Comparison of ENCODE assay signal across 12 mouse cellular contexts in the genomic region with DNA sequence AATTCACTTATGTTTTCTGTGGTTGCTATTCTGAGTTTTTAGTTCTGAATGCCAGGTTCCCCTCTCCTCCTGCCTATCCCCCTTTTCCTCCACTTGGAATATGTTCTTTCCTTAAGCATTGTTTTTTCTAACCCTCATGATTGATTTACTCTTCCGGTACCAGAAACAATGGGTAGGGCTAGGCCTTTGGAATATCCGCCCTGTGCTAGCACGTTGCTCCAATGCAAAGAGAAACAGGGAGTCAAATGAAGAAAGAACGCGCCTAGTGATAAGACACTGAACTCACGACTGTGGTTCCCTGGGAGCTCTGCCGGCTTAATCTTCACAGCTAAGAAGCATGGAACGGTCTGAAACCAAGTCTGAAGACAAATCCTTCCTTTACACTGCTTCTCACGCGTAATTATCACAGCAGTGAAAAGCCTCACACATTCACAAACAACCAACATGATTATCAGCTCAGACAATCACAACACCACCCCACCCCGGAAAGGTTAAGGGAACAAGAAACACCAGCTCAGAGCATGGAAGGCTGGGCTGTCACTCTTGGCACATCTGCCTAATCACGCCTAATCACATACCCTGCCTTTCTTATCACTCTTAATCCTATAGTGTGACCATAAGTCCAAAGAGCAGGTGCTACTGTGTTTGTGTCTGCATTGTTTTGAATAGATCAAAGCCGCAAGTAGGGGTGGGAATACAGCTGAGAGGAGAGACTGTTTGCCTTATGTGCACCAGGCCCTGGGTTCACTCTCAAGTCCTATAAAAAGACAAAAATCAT.
DNase-seq lines count a peak whose midpoint lies in the region; ATAC-seq lines count a peak whose summit lies in the region.
"Had no signal": no experiment of that assay in that cellular context is flagged by ENCODE, and none has a peak within 500 bp of the region (broad histone marks: within the 10 kb centered on the region; RNA-seq: fewer than 3 reads in every experiment).

No protein-coding gene starts in this region.

- no peak for DNase-seq in heart, postnatal 36 days
- no peak for DNase-seq in lung, postnatal 14 days
- DNase-seq in intestine, embryonic 14.5 days (ENCODE audit: low spot score) = no peak
- peak; percentile 50 for DNase-seq in lung, postnatal 36 days
- no peak for DNase-seq in MN1 (ENCODE audit: low spot score)
- DNase-seq: cerebellum, postnatal 10 days; liver had no signal

- no peaks in the 10 kb centered on the region; the same call in 1 of the 2 replicates for H3K9me3 ChIP-seq in heart, embryonic 12.5 days (replicated peaks)
- peaks cover 3% of the 10 kb centered on the region; the same call in 1 of the 2 replicates for H3K9me3 ChIP-seq in lung, embryonic 16.5 days (ENCODE audit: control insufficient read depth, low read length)
- H3K9me3 ChIP-seq in intestine, embryonic 14.5 days (ENCODE audit: control insufficient read depth, low read length) = peaks cover 6% of the 10 kb centered on the region; the same call in 1 of the 2 replicates

- no peak overlapping the region for H3K4me3 ChIP-seq in heart, embryonic 12.5 days
- no peak overlapping the region for H3K4me3 ChIP-seq in lung, embryonic 16.5 days (ENCODE audit: low read length)
- H3K4me3 ChIP-seq in intestine, embryonic 14.5 days (ENCODE audit: low read depth, low read length) = no peak overlapping the region
- H3K4me3 ChIP-seq: forebrain, embryonic 13.5 days; hindbrain, embryonic 15.5 days; layer of hippocampus, adult 2 months had no signal

- 32% methylated on average over 13 of the region's 13 CpGs for WGBS in heart, embryonic 12.5 days
- 33% methylated on average over 13 of the region's 13 CpGs for WGBS in lung, embryonic 16.5 days
- 57% methylated on average over 13 of the region's 13 CpGs for WGBS in intestine, embryonic 14.5 days

- H3K27me3 ChIP-seq in heart, embryonic 12.5 days (replicated peaks) = no peaks in the 10 kb centered on the region
- no peaks in the 10 kb centered on the region for H3K27me3 ChIP-seq in lung, embryonic 16.5 days (ENCODE audit: control insufficient read depth, insufficient read depth, low read depth, low read length)
- no peaks in the 10 kb centered on the region for H3K27me3 ChIP-seq in intestine, embryonic 14.5 days (replicated peaks; ENCODE audit: control insufficient read depth, insufficient read depth, low read length)
- H3K27me3 ChIP-seq: forebrain, embryonic 13.5 days; hindbrain, embryonic 15.5 days had no signal

- peak overlapping the region; percentile 1; the same call in 1 of the 2 replicates for H3K27ac ChIP-seq in heart, embryonic 12.5 days (ENCODE audit: poor library complexity, severe bottlenecking)
- H3K27ac ChIP-seq in lung, embryonic 16.5 days (ENCODE audit: low read length) = peak overlapping the region; percentile 78
- peak overlapping the region; percentile 0; the same call in 1 of the 2 replicates for H3K27ac ChIP-seq in intestine, embryonic 14.5 days (ENCODE audit: low read depth)
- H3K27ac ChIP-seq: forebrain, embryonic 13.5 days; hindbrain, embryonic 15.5 days; layer of hippocampus, adult 2 months had no signal

- H3K4me2 ChIP-seq in heart, embryonic 12.5 days = no peak overlapping the region
- H3K4me2 ChIP-seq in lung, embryonic 16.5 days (ENCODE audit: low read depth, low read length) = no peak overlapping the region
- H3K4me2 ChIP-seq in intestine, embryonic 14.5 days (ENCODE audit: low read length) = no peak overlapping the region
- H3K4me2 ChIP-seq: forebrain, embryonic 13.5 days; hindbrain, embryonic 15.5 days had no signal

- ATAC-seq in heart, embryonic 12.5 days (ENCODE audit: insufficient number of reproducible peaks, low FRiP score) = no peak
- ATAC-seq in lung, embryonic 16.5 days (ENCODE audit: low read depth) = peak; percentile 62
- no peak; the same call in 1 of the 2 replicates for ATAC-seq in intestine, embryonic 14.5 days (replicated peaks; ENCODE audit: low FRiP score, low TSS enrichment, low read depth)
- ATAC-seq: forebrain, embryonic 13.5 days had no signal

- intact Hi-C loops in heart, postnatal 36 days (cut with DNase I) = loop anchor here (5.0 kb wide), 1 partner anchor 75 kb away; no protein-coding TSS in a partner anchor

- no peaks in the 10 kb centered on the region for H3K36me3 ChIP-seq in heart, embryonic 12.5 days
- no peaks in the 10 kb centered on the region for H3K36me3 ChIP-seq in lung, embryonic 16.5 days (ENCODE audit: control insufficient read depth, insufficient read depth, low read length)
- H3K36me3 ChIP-seq in intestine, embryonic 14.5 days (ENCODE audit: control insufficient read depth, insufficient read depth, low read length) = no peaks in the 10 kb centered on the region
- H3K36me3 ChIP-seq: hindbrain, embryonic 15.5 days had no signal

- peaks cover 46% of the 10 kb centered on the region for H3K4me1 ChIP-seq in heart, embryonic 12.5 days (replicated peaks)
- H3K4me1 ChIP-seq in lung, embryonic 16.5 days (replicated peaks; ENCODE audit: control insufficient read depth, insufficient read depth, low read length) = peaks cover 9% of the 10 kb centered on the region; the same call in 1 of the 2 replicates
- 0 out of 2 replicates have a peak, but pooled peaks cover 5% of the 10 kb centered on the region for H3K4me1 ChIP-seq in intestine, embryonic 14.5 days (replicated peaks; ENCODE audit: control insufficient read depth, insufficient read depth, low read length)

- no peak overlapping the region for H3K9ac ChIP-seq in heart, embryonic 12.5 days
- no peak overlapping the region for H3K9ac ChIP-seq in lung, embryonic 16.5 days (ENCODE audit: low read length)
- H3K9ac ChIP-seq in intestine, embryonic 14.5 days (ENCODE audit: low read length) = no peak overlapping the region
- H3K9ac ChIP-seq: forebrain, embryonic 13.5 days; hindbrain, embryonic 15.5 days had no signal

Comparison
In these comparisons a context has a peak if more than half of its experiments do, and no peak if none do; other contexts are left out.
1. H3K27ac ChIP-seq: peak in every context shown above with its lines; median percentile 78 in lung, embryonic 16.5 days; 1 in heart, embryonic 12.5 days; 0 in intestine, embryonic 14.5 days.